Mouse (Mus musculus) kidney, adult 18-20 months (tissue): ENCODE measurements around the gene Ruvbl1.

Experiments used
- DNase-seq: peaks from one replicate; pipeline ENCODE4 v3.0.0; 2021

The Ruvbl1 gene

GRCm38 (mm10) chr6:88499481-88500404 lies 34.5 kb downstream of the Ruvbl1 start:
- peak; percentile 45 for DNase-seq

DNA sequence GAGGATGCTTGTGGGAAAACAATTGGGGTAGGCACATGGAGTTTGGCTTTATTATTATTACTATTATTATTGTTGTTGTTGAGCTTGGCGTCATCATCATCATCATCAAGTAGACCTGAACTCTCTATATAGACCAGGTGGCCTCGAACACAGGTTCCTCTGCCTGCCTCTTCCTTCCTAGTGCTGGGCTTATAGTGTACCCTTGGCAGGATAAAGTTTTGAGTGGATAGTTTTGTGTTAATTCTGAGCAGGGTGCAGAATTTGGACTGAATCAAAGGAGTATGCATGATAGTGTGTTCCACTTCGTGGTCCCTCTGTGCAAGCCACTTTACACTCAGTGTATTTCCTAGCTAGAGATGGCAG lies 35.2 kb downstream of the Ruvbl1 start:
- DNase-seq, result no peak

GRCm38 (mm10) chr6:88502030-88502970 lies 37.1 kb downstream of the Ruvbl1 start:
- no peak for DNase-seq

DNA sequence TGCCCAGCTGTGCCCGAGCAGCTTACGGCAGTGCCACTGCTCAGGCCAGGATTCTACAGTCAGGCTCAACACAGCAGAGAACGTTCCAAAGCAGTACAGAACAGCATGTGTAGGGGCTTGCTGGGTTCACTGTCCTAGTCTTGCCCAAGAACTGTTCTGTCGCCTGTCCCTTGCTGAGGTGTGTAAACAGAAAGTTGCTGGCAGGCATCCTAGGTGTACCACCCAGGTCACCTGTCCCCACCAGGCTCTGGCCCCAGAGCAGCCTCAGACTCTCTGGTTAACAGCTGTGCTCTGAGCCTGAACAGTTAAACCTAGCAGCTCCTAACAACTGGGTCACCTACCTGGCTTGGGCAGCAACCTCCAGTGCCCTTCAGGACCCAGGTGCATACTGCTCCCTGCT lies 37.8 kb downstream of the Ruvbl1 start:
- no peak for DNase-seq

- DNase-seq, result no peak
Observed at GRCm38 (mm10) chr6:88513984-88514383, 48.8 kb downstream of the Ruvbl1 start.

- DNase-seq, result no peak
Observed at GRCm38 (mm10) chr6:88514546-88514945, 49.3 kb downstream of the Ruvbl1 start.

DNA sequence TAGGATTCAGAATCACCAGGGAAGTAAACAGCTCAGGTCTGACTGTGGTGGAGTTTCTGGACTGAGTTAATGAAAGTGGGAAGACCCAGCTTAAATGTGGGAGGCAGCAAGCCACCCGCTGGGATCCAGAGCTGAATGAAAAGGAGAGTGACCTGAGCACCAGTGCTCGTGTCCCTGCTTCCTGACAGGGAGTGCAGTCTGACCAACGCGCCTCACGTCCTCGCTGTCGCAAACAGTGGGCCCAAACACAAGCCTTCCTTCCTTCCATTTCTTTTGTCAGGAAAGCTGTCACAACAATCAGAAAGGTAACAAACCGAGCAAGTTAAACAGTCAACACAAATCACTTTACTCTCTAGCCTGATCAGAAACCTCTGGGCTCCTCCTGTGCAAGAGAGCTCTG lies 50.8 kb downstream of the Ruvbl1 start:
- DNase-seq, result no peak

DNA sequence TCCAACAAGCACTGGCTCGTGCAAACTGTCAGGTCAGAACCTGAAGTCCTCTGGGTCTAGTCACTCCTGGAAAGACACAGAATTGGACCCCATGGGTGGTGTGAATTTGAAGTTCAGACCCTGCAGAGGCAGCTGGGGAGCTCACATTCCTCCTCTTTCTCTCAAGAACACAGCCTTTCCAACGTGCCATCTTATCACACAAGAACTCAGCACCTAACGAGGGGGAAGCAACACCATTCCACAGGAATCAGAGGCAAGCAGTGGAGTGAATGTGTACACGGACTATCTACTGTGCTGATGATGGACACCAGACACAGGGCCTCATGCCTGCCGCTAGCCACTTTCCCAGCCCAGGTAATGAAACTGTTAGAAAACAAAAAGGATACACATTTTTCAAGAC lies 51.5 kb downstream of the Ruvbl1 start:
- no peak for DNase-seq

DNA sequence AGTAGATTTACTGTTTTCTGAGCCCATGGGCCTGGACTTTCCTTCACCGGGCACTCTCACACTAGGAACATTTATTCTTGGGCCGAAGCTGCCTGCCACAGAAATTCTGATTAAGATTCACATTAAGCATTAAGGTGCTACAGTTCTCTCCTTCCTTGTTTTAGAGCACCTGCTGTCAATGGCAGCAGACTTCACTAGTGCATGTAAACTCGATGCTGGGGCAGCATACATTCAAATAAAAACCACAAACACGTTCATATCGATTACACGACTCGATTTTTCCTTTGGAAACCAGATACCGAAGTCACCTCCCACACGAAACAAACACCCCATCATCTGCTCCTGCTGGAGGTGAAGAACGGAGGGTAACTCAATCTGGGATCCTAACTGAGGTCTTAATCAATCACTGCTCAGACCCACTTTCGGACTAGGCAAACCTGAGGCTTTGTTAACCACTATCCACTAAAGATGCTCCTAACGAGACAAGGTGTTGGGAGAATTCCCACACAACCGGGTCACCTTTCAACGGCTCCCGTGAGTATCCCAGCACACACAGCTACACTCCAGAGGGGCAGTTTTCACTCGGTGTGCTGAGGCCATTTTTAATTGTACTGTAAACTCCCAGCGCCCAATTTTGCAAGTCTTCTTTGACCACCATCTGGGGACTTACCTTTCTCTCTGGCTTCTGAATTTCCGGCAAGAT lies 52.6 kb downstream of the Ruvbl1 start:
- DNase-seq, result no peak

DNA sequence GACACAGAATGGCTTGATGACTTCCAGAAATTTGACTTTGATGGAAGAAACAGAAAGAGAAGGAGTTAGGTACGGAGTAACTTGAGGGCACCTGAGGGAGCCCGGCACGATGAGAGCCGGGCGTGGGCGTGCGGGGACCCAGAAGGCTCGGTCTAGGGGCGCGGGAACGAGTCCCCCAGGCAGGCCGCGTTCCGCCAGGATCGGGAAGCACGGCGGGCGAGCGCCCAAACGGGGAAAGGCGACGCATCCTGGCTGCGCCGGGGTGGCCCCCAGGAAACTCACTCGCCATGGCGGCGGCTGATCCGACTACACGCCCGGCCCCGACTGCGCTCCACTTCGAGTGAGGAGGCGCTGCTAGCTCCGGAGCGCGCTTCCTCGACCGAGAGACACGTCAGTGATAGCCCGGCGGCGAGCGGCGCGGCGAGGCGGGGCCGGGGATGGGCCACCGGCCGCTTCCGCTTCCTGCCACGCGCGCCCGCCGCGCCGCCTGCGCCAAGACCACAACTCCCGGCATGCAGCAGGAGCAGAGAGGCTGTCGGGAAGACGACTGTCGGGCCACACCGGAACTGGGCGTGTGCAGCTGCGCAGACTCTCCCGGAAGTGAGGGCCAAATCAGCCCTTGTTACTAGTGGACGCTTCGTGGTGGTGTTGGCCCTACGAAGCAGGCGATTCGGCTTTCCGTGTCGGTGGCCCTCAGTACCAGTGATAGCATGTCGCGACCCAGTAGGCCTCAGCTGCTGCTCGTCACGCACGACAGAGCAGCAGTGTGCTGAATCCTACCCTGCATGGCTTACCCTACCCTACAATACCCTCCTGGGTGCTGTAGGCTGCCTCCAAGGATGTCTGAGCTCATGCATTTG lies 53.4 kb downstream of the Ruvbl1 start, which contains the start of gene Sec61a1:
Sec61a1 (minus strand) TSS at position 502 of the 860 bp plus-strand sequence.
- DNase-seq, result peak; percentile 93

DNA sequence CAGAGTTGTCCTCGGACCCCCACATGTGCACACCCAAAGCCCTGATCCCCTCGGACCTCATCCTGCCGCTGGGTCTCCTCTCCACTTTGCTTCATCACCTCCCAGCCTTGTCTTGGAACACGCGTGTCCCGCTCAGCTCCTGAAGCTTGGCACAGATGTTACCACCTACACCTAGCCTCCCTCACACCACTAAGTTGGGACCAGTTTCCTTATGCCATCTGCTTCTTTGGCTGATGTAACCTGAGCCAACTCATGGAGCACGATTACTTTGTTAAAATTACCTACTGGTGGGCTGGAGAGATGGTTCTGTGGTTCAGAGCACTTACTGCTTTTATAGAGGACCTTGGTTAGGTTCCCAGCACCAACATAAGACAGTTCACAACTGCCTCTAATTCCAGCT lies 56.6 kb downstream of the Ruvbl1 start:
- DNase-seq, result no peak

GRCm38 (mm10) chr6:88522606-88523005 lies 57.4 kb downstream of the Ruvbl1 start:
- no peak for DNase-seq

GRCm38 (mm10) chr6:88523043-88523442 lies 57.8 kb downstream of the Ruvbl1 start:
- DNase-seq, result no peak

DNA sequence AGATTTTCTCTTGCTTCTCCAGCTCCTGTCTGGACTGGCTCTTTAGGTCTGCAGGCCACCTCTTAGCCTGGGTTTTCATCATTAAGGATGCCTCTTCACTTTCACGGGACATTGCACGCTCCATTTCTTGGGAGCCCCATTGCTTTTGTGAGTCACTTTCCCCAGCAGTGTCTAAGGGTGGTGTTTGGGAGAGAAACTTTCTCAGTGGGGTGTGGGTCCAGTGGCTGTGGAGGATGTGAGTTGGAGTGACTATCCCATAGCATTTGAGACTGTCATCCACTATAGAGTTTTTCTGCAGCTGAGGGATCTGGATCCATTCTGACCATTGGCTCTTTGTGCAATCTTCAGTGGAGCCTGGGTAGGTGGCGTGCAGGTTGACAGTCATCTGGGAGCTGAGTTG lies 58.2 kb downstream of the Ruvbl1 start:
- DNase-seq, result no peak

DNA sequence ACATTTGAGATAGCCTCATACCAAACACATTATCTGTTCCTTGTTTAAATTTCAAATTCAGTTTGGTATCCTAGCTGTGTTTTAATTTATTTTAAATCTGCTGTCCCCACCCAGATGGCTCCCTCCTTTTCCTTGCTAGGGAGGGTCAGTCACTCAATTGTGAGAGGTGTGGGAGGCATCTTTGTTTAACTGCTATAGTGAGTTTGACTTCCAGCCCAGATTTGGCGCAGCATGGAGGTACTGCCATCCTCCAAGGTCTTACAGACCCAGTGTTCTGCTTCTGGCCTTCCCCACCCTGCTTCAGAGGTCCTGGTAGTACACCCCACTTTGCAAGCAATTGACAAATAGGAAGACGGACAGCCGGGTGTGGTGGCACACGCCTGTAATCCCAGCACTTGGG lies 58.8 kb downstream of the Ruvbl1 start:
- DNase-seq, result no peak

GRCm38 (mm10) chr6:88530306-88530705 lies 65.1 kb downstream of the Ruvbl1 start:
- no peak for DNase-seq

DNA sequence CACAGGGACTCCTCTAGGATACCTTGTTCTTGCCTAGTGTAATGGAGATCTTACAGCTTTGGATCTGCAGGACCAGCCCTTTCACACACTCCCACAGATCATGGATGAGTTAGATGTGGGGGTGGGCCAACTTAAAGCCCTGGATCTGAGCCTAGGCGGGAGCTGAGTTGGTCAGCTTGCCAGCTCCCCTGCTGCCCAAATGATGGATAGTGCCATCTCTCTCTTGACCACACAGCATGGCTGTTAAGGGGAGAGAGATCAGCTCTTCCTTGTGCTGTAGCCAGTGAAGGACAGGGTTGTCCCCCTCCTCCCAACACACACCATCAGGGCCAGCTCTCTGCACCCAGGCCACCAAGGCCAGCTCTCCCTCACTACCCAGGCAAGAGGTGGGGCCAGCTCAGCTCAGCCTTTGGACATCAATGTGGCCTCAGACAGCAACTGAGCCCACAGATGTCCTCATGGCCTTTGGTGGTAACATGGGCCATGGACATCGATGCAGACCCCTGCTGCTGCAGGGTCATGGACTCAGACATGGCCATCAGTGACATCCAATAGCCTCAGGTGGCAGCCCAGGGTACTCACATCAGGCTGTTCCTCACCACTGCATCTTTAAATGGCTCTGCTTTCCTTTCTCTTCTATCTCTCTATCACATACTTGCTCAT lies 75.0 kb downstream of the Ruvbl1 start:
- no peak for DNase-seq

DNA sequence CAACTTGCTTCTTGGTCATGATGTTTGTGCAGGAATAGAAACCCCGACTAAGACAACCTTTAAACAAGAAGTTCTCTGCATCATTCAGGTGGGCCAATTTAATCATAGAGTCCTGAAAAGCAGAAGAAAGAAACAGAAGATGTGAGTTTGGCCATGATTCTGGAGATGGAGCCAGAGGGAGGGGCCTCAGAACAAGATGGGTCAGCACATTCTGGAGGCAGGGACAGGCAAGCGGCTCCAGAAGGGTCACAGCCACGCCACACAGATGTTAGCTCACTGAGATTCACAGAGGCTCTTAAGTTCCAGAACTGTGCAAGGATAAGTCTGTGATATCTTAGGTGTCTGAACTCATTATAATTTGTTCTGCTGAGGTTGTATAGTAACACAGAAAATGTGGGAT lies 79.0 kb downstream of the Ruvbl1 start:
- no peak for DNase-seq

- no peak for DNase-seq
Observed at GRCm38 (mm10) chr6:88544644-88545396, 79.6 kb downstream of the Ruvbl1 start.

- DNase-seq, result no peak
Observed at GRCm38 (mm10) chr6:88545397-88545790, 80.2 kb downstream of the Ruvbl1 start.
